Comparison of ENCODE assay signal across 8 mouse cellular contexts in genomic region chr3:18989577-18990240, GRCm38 (mm10).
A peak's percentile ranks its signal among the peaks of the same experiment; 100 is the strongest.
DNase-seq lines count a peak whose midpoint lies in the region; ATAC-seq and TF ChIP-seq lines count a peak whose summit lies in the region.

No protein-coding gene starts in this region.

- no peak overlapping the region for H3K9ac ChIP-seq in forebrain, postnatal 0 days
- no peak overlapping the region for H3K9ac ChIP-seq in liver, embryonic 12.5 days

- DNase-seq in layer of hippocampus, adult 11-12 months (ENCODE audit: low spot score) = peak; percentile 12
- no peak for DNase-seq in layer of hippocampus, adult 9-10 months (ENCODE audit: low spot score)
- peak; percentile 84 to 90 for DNase-seq in cerebellum, adult 2 months
- peak; percentile 68 for DNase-seq in forebrain, postnatal 0 days
- DNase-seq in kidney, postnatal 36 days = peak; percentile 52 to 84
- DNase-seq in testis, postnatal 10 days (ENCODE audit: low spot score) = peak; percentile 57

- no peak for TF ChIP-seq CTCF in cerebellum, adult 2 months (IDR thresholded peaks at IDR 0.05; ENCODE audit: borderline replicate concordance, insufficient read depth, low read depth, low read length)
- no peak for TF ChIP-seq CTCF in forebrain, postnatal 0 days (IDR thresholded peaks at IDR 0.05; ENCODE audit: low read depth)

- no peak for TF ChIP-seq POLR2A in cerebellum, adult 2 months (IDR thresholded peaks at IDR 0.05; ENCODE audit: borderline replicate concordance, insufficient read depth, low read length)

- 4% methylated on average over 13 of the region's 13 CpGs for WGBS in cerebellum, adult 2 months
- 35% methylated on average over 13 of the region's 13 CpGs for WGBS in forebrain, postnatal 0 days
- WGBS in liver, embryonic 12.5 days (ENCODE audit: insufficient replicate concordance) = 58% methylated on average over 13 of the region's 13 CpGs

- H3K36me3 ChIP-seq in forebrain, postnatal 0 days (ENCODE audit: insufficient read depth) = no peaks in the 10 kb centered on the region
- no peaks in the 10 kb centered on the region for H3K36me3 ChIP-seq in liver, embryonic 12.5 days

- peak overlapping the region; percentile 5 for H3K4me3 ChIP-seq in cerebellum, adult 2 months (replicated peaks; ENCODE audit: insufficient read depth, low read depth, low read length)
- no peak overlapping the region for H3K4me3 ChIP-seq in forebrain, postnatal 0 days (ENCODE audit: low read depth, low read length)
- no peak overlapping the region for H3K4me3 ChIP-seq in liver, embryonic 12.5 days

- peak; percentile 80 for ATAC-seq in forebrain, postnatal 0 days
- no peak for ATAC-seq in megakaryocyte progenitor cell, adult 5-6 weeks (replicated peaks; ENCODE audit: poor library complexity)
- ATAC-seq in liver, embryonic 12.5 days = no peak

- H3K27me3 ChIP-seq in cerebellum, adult 2 months (ENCODE audit: control insufficient read depth, insufficient read depth, low read length) = no peaks in the 10 kb centered on the region
- no peaks in the 10 kb centered on the region for H3K27me3 ChIP-seq in forebrain, postnatal 0 days (ENCODE audit: insufficient read depth, low read length)
- no peaks in the 10 kb centered on the region for H3K27me3 ChIP-seq in liver, embryonic 12.5 days (replicated peaks)

- no peak overlapping the region for H3K27ac ChIP-seq in cerebellum, adult 2 months (ENCODE audit: insufficient read depth, low read length)
- no peak overlapping the region; the same call in 1 of the 2 replicates for H3K27ac ChIP-seq in forebrain, postnatal 0 days (ENCODE audit: low read depth, low read length)
- no peak overlapping the region for H3K27ac ChIP-seq in liver, embryonic 12.5 days

- H3K4me1 ChIP-seq in cerebellum, adult 2 months (ENCODE audit: control insufficient read depth, insufficient read depth, low read length) = no peaks in the 10 kb centered on the region
- H3K4me1 ChIP-seq in forebrain, postnatal 0 days (ENCODE audit: insufficient read depth) = no peaks in the 10 kb centered on the region
- H3K4me1 ChIP-seq in liver, embryonic 12.5 days = no peaks in the 10 kb centered on the region

- no peaks in the 10 kb centered on the region for H3K9me3 ChIP-seq in forebrain, postnatal 0 days (ENCODE audit: low read length)
- no peaks in the 10 kb centered on the region for H3K9me3 ChIP-seq in liver, embryonic 12.5 days (replicated peaks)

- no peak overlapping the region for H3K4me2 ChIP-seq in forebrain, postnatal 0 days (ENCODE audit: low read depth)
- no peak overlapping the region for H3K4me2 ChIP-seq in liver, embryonic 12.5 days
